Mouse (Mus musculus): Measurements from ENCODE around the gene Ube2r2.

The Ube2r2 gene

GRCm38 (mm10) chr4:41118706-41119292 is 16.7 kb upstream of the Ube2r2 start:
- peak; percentile 60 for DNase-seq (ENCODE audit: low read depth, low spot score)

GRCm38 (mm10) chr4:41124180-41124951 is 11.2 kb upstream of the Ube2r2 start, which contains the start of gene Nol6:
Gene Nol6 (minus strand): TSS chr4:41124455.
- peak; percentile 99 for DNase-seq (ENCODE audit: low read depth, low spot score)

GRCm38 (mm10) chr4:41129406-41129805 is 6.1 kb upstream of the Ube2r2 start:
- peak; percentile 77 for DNase-seq (ENCODE audit: low read depth, low spot score)

GRCm38 (mm10) chr4:41129836-41130235 is 5.7 kb upstream of the Ube2r2 start:
- DNase-seq (ENCODE audit: low read depth, low spot score) = no peak

GRCm38 (mm10) chr4:41132471-41132870 is 3.1 kb upstream of the Ube2r2 start:
- DNase-seq (ENCODE audit: low read depth, low spot score) = no peak

- DNase-seq (ENCODE audit: low read depth, low spot score) = no peak
Observed at GRCm38 (mm10) chr4:41133529-41134291, 1.8 kb upstream of the Ube2r2 start.

GRCm38 (mm10) chr4:41134935-41135710 is 420 bp upstream of the Ube2r2 start:
- DNase-seq (ENCODE audit: low read depth, low spot score) = peak; percentile 90

- no peak for DNase-seq (ENCODE audit: low read depth, low spot score)
Observed at GRCm38 (mm10) chr4:41136454-41136805, 887 bp downstream of the Ube2r2 start.

GRCm38 (mm10) chr4:41136811-41137210 is 1.3 kb downstream of the Ube2r2 start:
- no peak for DNase-seq (ENCODE audit: low read depth, low spot score)

GRCm38 (mm10) chr4:41140174-41140875 is 4.8 kb downstream of the Ube2r2 start:
- no peak for DNase-seq (ENCODE audit: low read depth, low spot score)

- no peak for DNase-seq (ENCODE audit: low read depth, low spot score)
Observed at GRCm38 (mm10) chr4:41142601-41143000, 7.1 kb downstream of the Ube2r2 start.

- no peak for DNase-seq (ENCODE audit: low read depth, low spot score)
Observed at GRCm38 (mm10) chr4:41149891-41150290, 14.3 kb downstream of the Ube2r2 start.

- DNase-seq (ENCODE audit: low read depth, low spot score) = no peak
Observed at GRCm38 (mm10) chr4:41151186-41151585, 15.6 kb downstream of the Ube2r2 start.

- DNase-seq (ENCODE audit: low read depth, low spot score) = no peak
Observed at GRCm38 (mm10) chr4:41153146-41153545, 17.6 kb downstream of the Ube2r2 start.

- DNase-seq (ENCODE audit: low read depth, low spot score) = no peak
Observed at GRCm38 (mm10) chr4:41156961-41157360, 21.4 kb downstream of the Ube2r2 start.

- no peak for DNase-seq (ENCODE audit: low read depth, low spot score)
Observed at GRCm38 (mm10) chr4:41158251-41158650, 22.7 kb downstream of the Ube2r2 start.

GRCm38 (mm10) chr4:41161232-41161631 is 25.7 kb downstream of the Ube2r2 start:
- no peak for DNase-seq (ENCODE audit: low read depth, low spot score)

GRCm38 (mm10) chr4:41164974-41165373 is 29.4 kb downstream of the Ube2r2 start:
- DNase-seq (ENCODE audit: low read depth, low spot score) = no peak

GRCm38 (mm10) chr4:41165693-41166475 is 30.3 kb downstream of the Ube2r2 start:
- peak; percentile 54 for DNase-seq (ENCODE audit: low read depth, low spot score)

GRCm38 (mm10) chr4:41170970-41171369 is 35.4 kb downstream of the Ube2r2 start:
- DNase-seq (ENCODE audit: low read depth, low spot score) = no peak

Measured in CD4-positive helper T cell, adult 2 months (primary cell).